Mouse (Mus musculus) hematopoietic stem cell, adult 5-6 weeks (primary cell): ENCODE measurements around the gene Tnfsf12. TPM values are rescaled to one million over a fixed set of nuclear protein-coding genes. Genes with fewer than 3 reads are reported as not detected.
"Not testable (repeated sequence)": the region's sequence is repeated elsewhere in the genome, so short reads cannot be mapped to it uniquely, and the experiment has no call there.

Experiments used
- ATAC-seq, 2 experiments: fragments of 125-278 bp in 1 of 2; replicated peaks in 1 of 2; 2 replicates each; pipeline ENCODE4 v1.8.0; 2016 to 2017; ENCODE audit warnings: inconsistent platforms in 2 of 2, mild to moderate bottlenecking in 2 of 2, moderate number of reproducible peaks in 2 of 2, low read depth in 1 of 2, moderate TSS enrichment in 1 of 2; ENCODE audit not compliant: low FRiP score in 2 of 2, poor library complexity in 2 of 2, severe bottlenecking in 2 of 2, insufficient read depth in 1 of 2, low TSS enrichment in 1 of 2
- total RNA-seq: library from RNA; stranded (forward); fragments of 172-1452, 232-1000 nt; gene quantifications from 2 replicates; pipeline ENCODE4 v1.2.3, GENCODE M21; 2017

Gene Tnfsf12
- total RNA-seq, 1 experiment from 2014 or later = 3.3 TPM

DNA sequence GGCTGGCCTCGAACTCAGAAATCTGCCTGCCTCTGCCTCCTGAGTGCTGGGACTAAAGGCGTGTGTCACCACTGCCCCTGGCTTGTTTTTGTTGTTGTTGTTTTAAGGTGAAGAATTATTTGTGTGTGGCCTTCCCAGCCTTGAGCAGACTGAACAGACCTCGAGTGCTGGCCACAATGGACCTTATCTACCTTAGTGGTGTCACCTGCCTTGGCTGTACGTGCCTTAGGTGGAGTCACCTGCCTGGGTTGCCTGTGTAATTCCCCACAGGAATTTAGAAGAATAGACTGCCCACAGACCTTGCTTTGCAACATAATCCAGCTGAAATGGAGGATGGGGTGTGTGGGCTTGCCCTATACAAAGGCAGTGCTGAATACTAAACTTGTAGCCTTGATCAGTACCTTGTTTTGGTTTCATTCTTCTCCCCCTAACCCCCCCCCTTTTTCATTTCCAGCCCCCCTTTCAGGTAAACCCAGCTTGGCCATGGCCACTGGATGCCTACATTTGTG, 12.3 kb upstream of the Tnfsf12 start:
- ATAC-seq = no peak

DNA sequence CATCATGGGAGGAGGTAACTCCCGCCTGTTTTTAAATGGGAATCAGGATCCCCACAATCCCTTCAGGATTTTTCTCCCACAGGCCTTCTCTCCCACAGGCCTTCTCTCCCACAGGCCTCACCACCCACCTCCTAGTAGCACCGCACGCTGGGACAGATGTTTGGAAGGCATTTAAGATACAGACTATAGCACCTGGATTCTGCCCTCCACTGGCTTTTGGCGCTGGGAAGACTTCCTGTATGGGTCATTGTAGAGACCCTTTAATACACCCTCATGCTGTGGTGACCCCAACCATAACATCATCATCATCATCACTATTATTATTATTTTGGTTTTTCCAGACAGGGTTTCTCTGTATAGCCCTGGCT, 11.8 kb upstream of the Tnfsf12 start:
- no peak for ATAC-seq

GRCm38 (mm10) chr11:69706775-69707479, 11.3 kb upstream of the Tnfsf12 start:
- no peak for ATAC-seq

DNA sequence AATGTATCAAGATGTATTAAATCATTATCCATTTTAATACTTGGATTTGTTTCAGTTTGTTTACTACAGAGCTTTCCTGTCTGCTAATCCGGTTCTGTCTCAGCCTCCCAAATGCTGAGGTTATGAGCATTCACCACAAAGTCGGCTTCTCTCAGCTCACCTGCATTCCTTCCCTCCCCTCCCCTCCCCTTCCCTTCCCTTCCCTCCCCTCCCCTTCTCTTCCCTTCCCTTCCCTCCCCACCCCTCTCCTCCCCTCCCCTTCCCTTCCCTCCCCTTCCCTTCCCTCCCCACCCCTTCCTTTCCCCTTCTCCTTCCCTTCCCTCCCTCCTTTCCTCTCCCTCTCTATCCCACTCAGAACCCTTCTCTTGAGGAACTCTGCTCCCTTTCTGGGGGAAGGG, 9.0 kb upstream of the Tnfsf12 start:
- ATAC-seq = no peak

DNA sequence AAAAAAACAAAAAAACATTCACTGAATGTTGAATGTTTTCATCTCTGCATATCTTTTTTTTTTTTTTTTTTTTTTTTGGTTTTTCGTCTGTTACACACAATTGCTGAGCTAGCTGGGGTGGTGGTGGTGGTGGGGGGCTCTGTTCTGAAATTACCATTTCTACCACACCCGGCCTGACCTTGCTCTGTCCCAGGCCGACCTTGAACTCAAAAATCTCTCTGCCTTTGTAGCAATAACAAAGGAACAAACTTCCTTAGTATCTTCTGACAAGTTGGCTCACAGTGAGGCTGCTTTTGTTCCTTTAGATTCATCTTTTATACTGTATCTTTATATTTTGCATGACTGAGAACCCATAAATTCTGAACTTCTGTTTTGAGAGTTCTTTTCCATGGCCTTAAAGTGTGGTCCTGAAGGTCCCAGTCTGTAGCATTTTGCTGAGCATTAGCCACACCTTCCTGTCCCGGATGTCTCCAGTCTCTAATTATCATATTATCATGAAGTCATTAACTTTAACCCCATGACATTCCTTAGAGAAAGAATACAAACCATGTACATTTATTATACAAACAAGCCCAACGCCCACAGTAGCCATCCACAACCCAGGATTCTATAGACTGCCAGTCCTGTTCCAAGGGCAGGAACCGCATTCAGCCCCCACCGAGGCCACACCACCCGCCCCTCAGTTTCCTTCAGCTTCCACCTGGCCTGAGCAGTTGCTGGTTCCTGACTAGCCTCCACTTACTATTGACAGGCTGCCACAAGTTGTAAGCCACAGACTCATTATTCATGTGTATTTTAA, 8.4 kb upstream of the Tnfsf12 start:
- no peak for ATAC-seq

- not testable (repeated sequence) for ATAC-seq
Measured at GRCm38 (mm10) chr11:69703381-69703780, 7.7 kb upstream of the Tnfsf12 start.

DNA sequence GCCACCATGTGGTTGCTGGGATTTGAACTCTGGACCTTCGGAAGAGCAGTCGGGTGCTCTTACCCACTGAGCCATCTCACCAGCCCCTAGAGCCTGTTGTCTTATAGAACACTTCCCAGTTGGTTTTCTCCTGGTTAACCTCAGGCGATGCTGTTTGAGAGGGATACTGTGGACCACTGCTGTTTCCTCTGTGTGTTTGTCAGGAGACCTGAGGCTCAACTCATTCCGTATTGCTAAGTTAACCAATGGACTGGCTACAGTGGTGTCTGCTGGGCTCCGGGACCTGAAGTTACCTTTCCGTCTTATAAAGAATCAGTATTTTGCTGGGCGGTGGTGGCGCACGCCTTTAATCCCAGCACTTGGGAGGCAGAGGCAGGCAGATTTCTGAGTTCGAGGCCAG, 7.2 kb upstream of the Tnfsf12 start:
- not testable (repeated sequence) for ATAC-seq

- ATAC-seq = no peak
Measured at GRCm38 (mm10) chr11:69699595-69699994, 3.9 kb upstream of the Tnfsf12 start.

DNA sequence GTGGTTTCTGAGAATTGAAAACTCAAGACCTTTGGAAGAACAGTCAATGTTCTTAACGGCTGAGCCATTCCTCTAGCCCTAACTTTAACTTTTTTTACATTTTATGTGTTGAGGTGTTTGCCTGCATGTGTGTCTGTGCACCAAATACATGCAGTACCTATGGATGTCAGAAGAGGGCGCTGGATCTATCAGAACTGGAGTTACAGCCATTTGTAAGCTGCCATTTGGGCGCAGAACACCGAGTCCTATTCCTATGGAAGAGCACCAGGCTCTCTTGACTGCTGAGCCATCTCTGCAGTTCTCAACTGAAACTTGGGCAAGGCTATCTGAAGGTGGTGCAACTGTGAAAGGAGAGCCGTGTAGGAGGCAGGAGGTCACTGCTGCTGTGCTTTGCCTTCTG, 2.9 kb upstream of the Tnfsf12 start:
- ATAC-seq = no peak

DNA sequence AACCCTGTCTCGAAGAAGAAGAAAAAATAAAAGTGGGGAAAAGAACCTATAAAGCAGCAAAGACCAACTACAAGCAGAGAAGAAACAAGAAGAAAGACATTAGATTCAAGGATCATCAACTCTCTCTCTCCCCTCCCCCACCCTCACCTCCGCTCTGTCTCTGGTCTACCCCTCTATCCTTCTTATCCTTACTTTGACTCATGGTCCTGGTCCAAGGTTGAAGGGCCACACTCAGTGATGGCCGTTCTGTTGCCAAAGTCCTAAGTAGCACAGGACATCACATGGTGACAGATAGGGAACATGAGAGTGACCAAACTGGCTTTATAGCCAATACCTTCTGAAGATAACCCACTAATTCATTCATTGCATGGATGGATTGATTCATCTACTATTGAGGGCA, 1.7 kb upstream of the Tnfsf12 start:
- no peak for ATAC-seq

DNA sequence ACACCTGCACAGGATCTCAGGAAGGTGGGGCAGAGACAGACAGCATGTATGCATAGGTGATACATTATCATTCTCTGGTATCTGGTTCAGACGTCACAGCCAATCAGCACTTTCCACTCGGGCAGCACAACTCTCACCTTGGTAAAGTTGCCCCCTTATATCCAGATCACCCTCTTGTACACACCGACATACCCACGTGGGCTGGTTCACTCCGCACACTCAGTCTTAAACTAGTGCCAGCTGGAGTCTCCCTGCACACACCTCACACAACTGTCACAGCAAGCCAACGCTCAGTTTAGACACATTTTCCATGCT, 646 bp downstream of the Tnfsf12 start:
- ATAC-seq = no peak

- ATAC-seq = no peak
Measured at GRCm38 (mm10) chr11:69693421-69693965, 2.2 kb downstream of the Tnfsf12 start.

- no peak for ATAC-seq
Measured at GRCm38 (mm10) chr11:69692863-69693262, 2.8 kb downstream of the Tnfsf12 start.

DNA sequence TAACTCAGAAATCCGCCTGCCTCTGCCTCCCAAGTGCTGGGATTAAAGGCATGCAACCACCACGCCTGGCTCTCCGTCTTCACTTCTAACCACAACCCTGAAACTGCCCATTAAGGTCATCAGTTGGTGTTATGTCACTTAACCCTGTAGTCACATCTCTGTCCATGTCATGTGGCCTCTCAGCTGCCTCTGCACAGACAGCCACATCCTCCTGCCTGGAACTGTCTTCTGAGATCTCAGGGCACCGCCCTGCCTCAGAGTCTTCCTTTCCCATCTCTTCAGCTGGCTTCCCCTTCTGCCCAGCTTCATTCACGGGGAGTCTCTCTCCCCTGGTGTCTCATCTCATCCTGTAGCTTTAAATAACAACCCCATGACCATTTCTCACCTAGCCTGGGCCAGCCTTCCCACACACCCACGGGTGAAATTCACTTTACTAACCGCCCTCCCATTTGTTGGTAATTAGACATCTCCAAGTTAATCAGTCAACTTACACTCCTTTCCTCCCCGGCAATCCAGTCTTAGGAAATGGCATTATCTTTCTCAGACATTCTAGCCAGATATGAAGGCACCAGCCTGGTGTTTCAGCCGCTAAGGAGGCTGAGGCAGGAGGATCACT, 3.3 kb downstream of the Tnfsf12 start:
- ATAC-seq = no peak

- ATAC-seq = no peak
Measured at GRCm38 (mm10) chr11:69689891-69690290, 5.8 kb downstream of the Tnfsf12 start.

GRCm38 (mm10) chr11:69687061-69687460, 8.6 kb downstream of the Tnfsf12 start:
- ATAC-seq = no peak

GRCm38 (mm10) chr11:69686377-69686776, 9.3 kb downstream of the Tnfsf12 start:
- ATAC-seq = no peak

- peak; percentile 5 to 16; a peak in 1 of 4 replicates for ATAC-seq
Measured at GRCm38 (mm10) chr11:69685526-69686148, 10.0 kb downstream of the Tnfsf12 start, which contains the start of gene Tnfsf13. Gene Tnfsf13 (minus strand): TSS chr11:69685784.
